Mouse (Mus musculus) olfactory bulb, adult 2 months (tissue): ENCODE results near the gene Klk10.

Source experiments
- CTCF ChIP-seq: fragments of 200-500 bp; IDR thresholded peaks from 2 replicates; pipeline ENCODE4 v1.5.1; 2012; ENCODE audit warnings: low read depth, mild to moderate bottlenecking, low read length, moderate library complexity; ENCODE audit not compliant: insufficient read depth
- POLR2A ChIP-seq: fragments of 200-500 bp; IDR thresholded peaks from 2 replicates; pipeline ENCODE4 v1.6.1; 2012; ENCODE audit warnings: mild to moderate bottlenecking, low read depth, low read length, moderate library complexity; ENCODE audit not compliant: insufficient read depth

DNA sequence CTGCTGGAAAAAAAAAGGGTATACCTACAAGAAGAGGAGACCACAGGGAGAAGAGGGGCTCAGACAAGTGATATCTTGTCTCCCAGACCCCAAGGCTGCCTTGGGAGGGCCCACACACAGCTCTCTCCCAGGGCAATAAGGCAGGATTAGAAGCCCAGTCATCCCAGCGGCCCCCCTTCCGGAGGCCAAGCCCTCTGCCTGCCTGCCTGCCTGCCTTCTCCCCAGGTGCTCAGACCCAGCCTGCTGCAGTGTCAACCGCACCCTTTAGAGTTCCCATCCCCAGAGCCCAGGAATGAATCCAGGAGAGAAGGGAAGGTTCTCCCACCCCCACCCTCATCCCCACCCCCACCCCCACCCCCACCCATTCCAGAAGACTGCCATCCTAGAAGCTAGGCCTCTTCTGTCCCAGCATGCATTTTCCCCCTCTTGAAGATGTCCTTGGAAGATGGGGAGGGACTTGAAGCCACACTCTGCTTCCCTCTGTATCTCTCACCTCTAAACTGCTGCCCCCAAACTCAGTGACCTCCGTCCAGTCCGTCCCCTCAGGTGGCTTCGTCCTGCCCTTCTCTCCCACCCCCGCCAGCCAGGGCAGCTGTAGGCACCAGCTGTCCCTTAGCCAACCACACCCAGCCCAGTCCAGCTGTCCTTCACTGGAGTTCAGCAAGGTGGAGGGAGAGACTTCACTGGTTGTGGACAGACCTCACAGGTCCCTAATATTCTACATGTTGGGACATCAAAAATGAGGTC is 5.4 kb upstream of the Klk10 start:
- TF ChIP-seq CTCF, result no peak
- TF ChIP-seq POLR2A, result no peak
